Mouse (Mus musculus) olfactory bulb, adult 2 months (tissue): ENCODE results near the gene Sfrp5.

ENCODE experiments used
- CTCF ChIP-seq: fragments of 200-500 bp; IDR thresholded peaks from 2 replicates; pipeline ENCODE4 v1.5.1; 2012; ENCODE audit warnings: low read depth, mild to moderate bottlenecking, low read length, moderate library complexity; ENCODE audit not compliant: insufficient read depth
- POLR2A ChIP-seq: fragments of 200-500 bp; IDR thresholded peaks from 2 replicates; pipeline ENCODE4 v1.6.1; 2012; ENCODE audit warnings: mild to moderate bottlenecking, low read depth, low read length, moderate library complexity; ENCODE audit not compliant: insufficient read depth

GRCm38 (mm10) chr19:42189735-42190134, 12.3 kb downstream of the Sfrp5 start:
- TF ChIP-seq CTCF (no peak), POLR2A (no peak)
